Mouse (Mus musculus) G1E-ER4 (cell line): ENCODE data around the gene Galc. TPM values are rescaled to one million over a fixed set of nuclear protein-coding genes. Genes with fewer than 3 reads are reported as not detected.
A peak's percentile ranks its signal among the peaks of the same experiment; 100 is the strongest.

ENCODE experiments used
- GATA1 ChIP-seq: IDR thresholded peaks from one replicate; pipeline ENCODE4 v1.8.0; 2012; ENCODE audit warnings: low read length, inconsistent platforms
- polyA plus RNA-seq: library from polyadenylated mRNA; stranded (reverse); fragments of >175 nt; gene quantifications from 2 replicates; pipeline ENCODE4 v1.2.3, GENCODE M21; 2012

Galc gene
- 4.2 and 6.6 TPM in 2 replicates for polyA plus RNA-seq

- no peak for TF ChIP-seq GATA1
These were observed at the start of gene Galc for GRCm38 (mm10) chr12:98258845-98259517. Gene Galc, minus strand, starts transcription at chr12:98259459.

- TF ChIP-seq GATA1: no peak
These were observed 48.1 kb upstream of the Galc start for GRCm38 (mm10) chr12:98307179-98307915.

- no peak for TF ChIP-seq GATA1
These were observed 43.8 kb upstream of the Galc start for GRCm38 (mm10) chr12:98303013-98303412.

- TF ChIP-seq GATA1: no peak
These were observed 42.7 kb upstream of the Galc start for GRCm38 (mm10) chr12:98301980-98302379.

- TF ChIP-seq GATA1: no peak
These were observed 35.0 kb upstream of the Galc start for GRCm38 (mm10) chr12:98294241-98294640.

- no peak for TF ChIP-seq GATA1
These were observed 33.0 kb upstream of the Galc start for GRCm38 (mm10) chr12:98292278-98292677.

- TF ChIP-seq GATA1: no peak
These were observed 31.2 kb upstream of the Galc start for GRCm38 (mm10) chr12:98290475-98290874.

- TF ChIP-seq GATA1: no peak
These were observed 25.2 kb upstream of the Galc start for GRCm38 (mm10) chr12:98284477-98284876.

- no peak for TF ChIP-seq GATA1
These were observed 24.2 kb upstream of the Galc start for GRCm38 (mm10) chr12:98283487-98283860.

GRCm38 (mm10) chr12:98282776-98283486 is 23.7 kb upstream of the Galc start:
- TF ChIP-seq GATA1: no peak

- TF ChIP-seq GATA1: no peak
These were observed 21.7 kb upstream of the Galc start for GRCm38 (mm10) chr12:98280996-98281395.

GRCm38 (mm10) chr12:98280530-98280929 is 21.3 kb upstream of the Galc start:
- TF ChIP-seq GATA1: no peak

GRCm38 (mm10) chr12:98272433-98272832 is 13.2 kb upstream of the Galc start:
- TF ChIP-seq GATA1: no peak

- peak; percentile 68 for TF ChIP-seq GATA1
These were observed 11.7 kb upstream of the Galc start for GRCm38 (mm10) chr12:98270810-98271566.
